Mouse (Mus musculus) neural tube, embryonic 12.5 days (tissue): Measurements from ENCODE around the gene Kcnh7. TPM values are rescaled to one million over a fixed set of nuclear protein-coding genes. Genes with fewer than 3 reads are reported as not detected.

Experiments
- ATAC-seq: fragments of 200-750 bp; cut with Nextera tagmentation; 2 replicates; pipeline ENCODE4 v1.8.0; 2017; ENCODE audit warnings: low read depth, mild to moderate bottlenecking, moderate TSS enrichment, moderate library complexity; ENCODE audit not compliant: low FRiP score
- H3K27ac ChIP-seq: fragments of 300-500 bp; sonication (generic); 2 replicates; pipeline ENCODE4 v1.5.1; 2016
- H3K27me3 ChIP-seq: fragments of 300-500 bp; sonication (generic); replicated peaks from 2 replicates; pipeline ENCODE4 v1.6.1; 2016; ENCODE audit warnings: mild to moderate bottlenecking
- H3K36me3 ChIP-seq: fragments of 300-500 bp; sonication (generic); 2 replicates; pipeline ENCODE4 v1.6.1; 2016; ENCODE audit warnings: mild to moderate bottlenecking
- H3K4me1 ChIP-seq: fragments of 300-500 bp; sonication (generic); 2 replicates; pipeline ENCODE4 v1.6.1; 2016
- H3K4me2 ChIP-seq: fragments of 300-500 bp; sonication (generic); replicated peaks from 2 replicates; pipeline ENCODE4 v1.6.1; 2016; ENCODE audit warnings: mild to moderate bottlenecking
- H3K4me3 ChIP-seq: fragments of 300-500 bp; sonication (generic); 2 replicates; pipeline ENCODE4 v1.5.1; 2016
- H3K9ac ChIP-seq: fragments of 300-500 bp; sonication (generic); 2 replicates; pipeline ENCODE4 v1.6.1; 2016; ENCODE audit warnings: mild to moderate bottlenecking
- H3K9me3 ChIP-seq: fragments of 300-500 bp; sonication (generic); 2 replicates; pipeline ENCODE4 v1.6.1; 2016; ENCODE audit warnings: mild to moderate bottlenecking
- WGBS: fragments of 180-500 bp; shearing (Covaris S2); methylation state at CpG from one replicate; pipeline ENCODE4 v1.1.7; 2016; 5-methylcytosine and 5-hydroxymethylcytosine counted together
- polyA plus RNA-seq: library from polyadenylated mRNA; unstranded; fragments of >200 nt; fragmentation: Nextera tagmentation; extraction: Ambion mirVana; gene quantifications from 2 replicates; pipeline ENCODE4 v1.2.1, GENCODE M21; 2016

Gene Kcnh7
- polyA plus RNA-seq, 1 experiment from 2014 or later, result 3.9 TPM

DNA sequence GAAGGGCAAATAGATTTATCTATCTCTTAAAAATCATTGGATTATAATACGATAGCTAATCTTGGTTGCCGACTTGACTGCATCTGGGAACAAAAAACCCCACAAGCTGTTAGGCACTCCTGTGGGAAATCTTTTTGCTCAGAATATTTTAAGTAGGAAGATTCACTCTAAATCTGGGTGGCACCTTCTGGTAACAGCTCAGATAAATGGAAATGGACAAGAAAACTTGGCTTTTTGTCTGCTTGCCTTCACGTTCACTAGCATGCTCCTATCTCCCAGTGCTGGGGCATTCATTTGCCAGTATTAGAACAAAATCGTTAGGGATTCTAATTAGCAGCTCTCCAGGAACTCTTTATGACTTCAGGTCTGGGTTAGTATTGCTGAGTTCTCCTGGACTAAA is 260.3 kb downstream of the Kcnh7 start:
- Histone ChIP-seq H3K27ac (no peak overlapping the region), H3K4me1 (no peaks in the 10 kb centered on the region), H3K4me2 (no peak overlapping the region), H3K9ac (no peak overlapping the region), H3K9me3 (no peaks in the 10 kb centered on the region), H3K27me3 (no peaks in the 10 kb centered on the region), H3K36me3 (no peaks in the 10 kb centered on the region), H3K4me3 (no peak overlapping the region)
- WGBS, result 72% methylated on average over 4 of the region's 4 CpGs
- ATAC-seq, result no peak

DNA sequence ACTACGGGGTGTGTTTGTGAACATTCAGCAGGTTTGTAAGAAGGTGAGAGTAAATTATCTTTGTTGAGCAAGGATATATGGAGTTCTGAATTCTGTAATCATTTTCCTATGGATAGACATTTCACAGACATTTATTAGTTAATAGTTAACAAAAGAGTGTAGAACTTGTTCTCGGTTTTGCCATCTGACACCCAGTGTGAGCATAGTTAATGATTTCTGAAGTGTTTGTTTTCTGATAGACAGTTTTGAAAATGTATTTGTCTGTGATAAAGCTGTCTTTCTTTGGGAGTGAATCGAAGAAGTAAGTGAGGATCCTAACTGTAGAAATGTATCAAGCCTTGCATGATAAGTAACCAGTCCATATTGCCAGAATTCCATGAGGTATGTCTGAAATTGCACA is 276.4 kb downstream of the Kcnh7 start:
- H3K27me3 ChIP-seq, result no peaks in the 10 kb centered on the region
- H3K4me3 ChIP-seq, result no peak overlapping the region
- 90% methylated on average over 3 of the region's 3 CpGs for WGBS
- H3K4me1 ChIP-seq, result no peaks in the 10 kb centered on the region
- H3K4me2 ChIP-seq, result no peak overlapping the region
- no peaks in the 10 kb centered on the region for H3K9me3 ChIP-seq
- no peak for ATAC-seq
- no peaks in the 10 kb centered on the region for H3K36me3 ChIP-seq
- H3K27ac ChIP-seq, result no peak overlapping the region
- H3K9ac ChIP-seq, result no peak overlapping the region

DNA sequence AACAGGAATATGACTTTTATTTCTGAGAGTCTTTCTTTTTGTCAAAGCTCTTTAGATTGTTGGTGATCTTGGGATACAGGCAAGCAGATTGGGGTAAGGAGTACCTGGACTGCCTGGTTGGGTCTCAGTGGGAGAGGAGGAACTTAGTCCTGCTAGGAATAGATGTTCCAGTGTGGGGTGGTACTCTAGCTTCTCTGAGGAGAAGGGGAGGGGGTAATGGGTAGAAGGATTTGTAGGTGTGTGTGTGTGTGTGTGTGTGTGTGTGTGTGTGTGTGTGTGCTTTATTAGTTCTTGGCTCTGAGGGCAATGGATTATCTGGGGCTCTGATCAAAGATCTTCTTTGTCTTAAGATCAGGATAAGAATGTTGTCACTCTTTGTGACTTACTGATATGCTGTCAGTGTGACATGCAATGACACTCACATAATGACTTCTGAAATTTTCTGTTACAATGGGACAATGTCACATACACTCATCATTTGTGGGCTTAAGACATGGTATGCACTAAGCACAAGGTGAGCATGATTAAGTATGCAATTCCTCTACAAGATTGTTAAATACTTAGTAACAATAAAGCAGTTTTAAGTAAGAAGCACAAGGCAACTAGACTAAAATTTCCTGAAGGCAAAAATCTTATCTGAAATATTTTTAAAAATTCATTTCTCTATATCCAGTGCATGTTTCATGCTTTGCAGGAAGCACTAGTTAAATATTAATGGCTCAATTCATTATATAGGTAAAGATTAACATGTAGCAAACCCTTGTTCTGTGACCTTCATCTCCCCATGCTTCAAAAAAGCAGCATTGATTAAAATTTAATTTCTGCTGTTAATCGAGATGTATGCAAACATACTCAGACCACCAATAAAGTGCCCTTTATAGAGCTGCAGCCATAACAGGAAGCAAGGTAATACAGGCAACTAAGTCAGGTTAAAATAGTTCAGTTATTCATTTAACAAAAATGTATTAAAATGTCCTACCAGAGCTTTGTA is 281.4 kb downstream of the Kcnh7 start:
- ATAC-seq, result no peak
- no peaks in the 10 kb centered on the region for H3K9me3 ChIP-seq
- WGBS, result 80% methylated on average over 1 of the region's 1 CpGs
- H3K36me3 ChIP-seq, result no peaks in the 10 kb centered on the region
- H3K4me2 ChIP-seq, result no peak overlapping the region
- no peak overlapping the region for H3K9ac ChIP-seq
- no peaks in the 10 kb centered on the region for H3K27me3 ChIP-seq
- H3K27ac ChIP-seq, result no peak overlapping the region
- no peaks in the 10 kb centered on the region for H3K4me1 ChIP-seq
- H3K4me3 ChIP-seq, result no peak overlapping the region

DNA sequence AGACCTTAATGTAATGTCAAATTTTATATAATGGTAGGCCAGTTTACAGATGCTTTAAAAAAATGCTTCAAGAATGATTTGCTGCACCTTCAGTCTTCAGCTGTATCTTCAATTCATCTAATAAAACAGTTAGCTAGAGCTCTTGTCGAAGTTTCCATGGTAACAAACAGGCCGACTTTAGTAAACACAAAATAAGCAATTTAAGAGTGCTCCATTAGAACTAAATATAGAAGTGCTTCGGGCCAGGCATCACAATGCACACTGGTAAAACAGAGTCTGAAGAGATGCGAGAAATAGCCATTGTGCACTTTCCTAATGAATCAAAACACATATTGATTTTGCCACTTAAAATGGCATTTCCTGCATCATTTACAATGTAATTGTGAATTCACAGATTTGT is 305.3 kb downstream of the Kcnh7 start:
- Histone ChIP-seq H3K4me1 (no peaks in the 10 kb centered on the region), H3K27ac (no peak overlapping the region), H3K4me2 (no peak overlapping the region), H3K9me3 (no peaks in the 10 kb centered on the region), H3K9ac (no peak overlapping the region), H3K4me3 (no peak overlapping the region), H3K27me3 (no peaks in the 10 kb centered on the region), H3K36me3 (no peaks in the 10 kb centered on the region)
- 64% methylated on average over 4 of the region's 4 CpGs for WGBS
- no peak for ATAC-seq

DNA sequence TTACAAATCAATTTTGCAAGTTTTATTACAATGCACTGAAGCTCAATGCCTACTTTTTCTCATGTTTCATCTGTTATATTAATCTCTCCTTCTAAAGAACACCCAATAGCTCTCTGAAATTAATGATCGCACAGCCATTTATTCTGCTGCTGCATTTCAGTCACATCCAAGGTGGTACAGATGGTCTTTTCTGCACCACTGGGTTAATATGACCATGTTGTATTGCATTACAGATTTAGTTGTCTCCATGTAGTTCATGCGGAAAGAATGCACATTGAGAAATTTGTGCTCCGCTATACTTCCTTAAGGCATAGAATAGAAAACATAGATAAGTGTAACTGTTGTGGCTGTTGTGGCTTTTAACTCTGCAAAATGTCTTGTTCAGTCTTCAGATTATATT is 328.7 kb downstream of the Kcnh7 start:
- no peak for ATAC-seq
- H3K4me1 ChIP-seq, result no peaks in the 10 kb centered on the region
- 90% methylated on average over 3 of the region's 3 CpGs for WGBS
- H3K4me3 ChIP-seq, result no peak overlapping the region
- no peaks in the 10 kb centered on the region for H3K9me3 ChIP-seq
- no peak overlapping the region for H3K4me2 ChIP-seq
- no peaks in the 10 kb centered on the region for H3K27me3 ChIP-seq
- no peak overlapping the region for H3K9ac ChIP-seq
- H3K36me3 ChIP-seq, result no peaks in the 10 kb centered on the region
- H3K27ac ChIP-seq, result no peak overlapping the region

DNA sequence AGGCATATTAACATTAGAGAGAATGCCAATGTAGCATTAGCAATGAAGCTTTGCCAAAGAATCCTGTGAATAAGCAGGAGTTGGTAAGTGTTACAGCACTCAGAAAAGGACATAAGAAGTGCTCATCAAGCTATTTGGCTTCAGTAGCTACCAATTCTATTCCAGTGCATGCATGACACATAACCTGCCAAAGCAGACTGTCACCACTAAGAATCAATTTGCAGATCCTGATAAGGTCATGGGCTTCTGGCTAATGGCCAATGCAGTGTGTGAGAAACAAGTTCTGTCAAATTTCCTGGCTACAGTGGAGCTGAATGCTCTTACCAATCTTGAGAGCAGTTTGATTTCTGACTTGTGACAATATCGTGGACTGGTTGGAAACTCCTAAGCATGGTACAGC is 341.5 kb downstream of the Kcnh7 start:
- 94% methylated on average over 1 of the region's 1 CpGs for WGBS
- Histone ChIP-seq H3K9me3 (no peaks in the 10 kb centered on the region), H3K27ac (no peak overlapping the region), H3K36me3 (no peaks in the 10 kb centered on the region), H3K4me1 (no peaks in the 10 kb centered on the region), H3K4me3 (no peak overlapping the region), H3K9ac (no peak overlapping the region), H3K27me3 (no peaks in the 10 kb centered on the region), H3K4me2 (no peak overlapping the region)
- no peak for ATAC-seq

DNA sequence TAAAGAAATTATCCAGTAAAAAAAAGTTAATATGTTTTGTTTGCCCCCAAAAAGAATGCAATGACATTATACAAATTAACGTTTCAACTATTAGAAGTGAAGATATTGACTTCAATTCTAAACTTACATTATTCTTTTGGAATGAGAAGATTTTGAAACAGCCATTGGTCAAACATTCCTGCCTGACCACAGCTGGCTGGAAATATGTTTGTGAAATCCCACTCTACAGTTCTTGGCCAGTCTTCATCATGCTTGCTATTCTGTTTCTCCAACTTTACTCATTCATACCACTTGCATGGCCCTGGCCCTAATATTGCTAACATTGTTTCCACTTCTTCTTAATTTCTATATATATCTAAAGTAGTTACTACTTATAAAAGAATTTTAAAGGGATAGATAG is 349.8 kb downstream of the Kcnh7 start:
- H3K4me2 ChIP-seq, result no peak overlapping the region
- 70% methylated on average over 1 of the region's 1 CpGs for WGBS
- no peaks in the 10 kb centered on the region for H3K4me1 ChIP-seq
- H3K36me3 ChIP-seq, result no peaks in the 10 kb centered on the region
- no peaks in the 10 kb centered on the region for H3K27me3 ChIP-seq
- ATAC-seq, result no peak
- H3K9me3 ChIP-seq, result no peaks in the 10 kb centered on the region
- no peak overlapping the region for H3K9ac ChIP-seq
- no peak overlapping the region for H3K27ac ChIP-seq
- H3K4me3 ChIP-seq, result no peak overlapping the region

DNA sequence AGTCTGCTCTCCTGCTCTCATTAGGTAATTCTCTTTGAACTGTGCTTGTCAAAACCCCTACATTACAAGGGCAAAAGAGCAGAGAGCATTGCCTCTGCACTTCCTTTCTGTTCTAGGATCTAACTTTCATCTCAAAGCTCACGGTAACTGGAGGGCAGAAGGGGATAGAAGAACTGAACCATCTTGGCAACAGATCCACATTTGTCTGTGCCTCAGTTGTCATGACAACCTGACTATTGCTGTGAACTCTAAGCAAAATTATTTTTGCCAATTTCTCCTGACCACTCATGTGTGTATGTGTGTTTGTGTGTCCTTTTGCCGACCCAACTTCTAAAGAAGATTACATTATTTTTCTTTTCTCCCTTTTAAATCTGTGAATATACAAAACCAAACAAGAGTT is 364.9 kb downstream of the Kcnh7 start:
- Histone ChIP-seq H3K9me3 (no peaks in the 10 kb centered on the region), H3K9ac (no peak overlapping the region), H3K36me3 (no peaks in the 10 kb centered on the region), H3K4me2 (no peak overlapping the region), H3K4me1 (no peaks in the 10 kb centered on the region), H3K4me3 (no peak overlapping the region), H3K27me3 (no peaks in the 10 kb centered on the region), H3K27ac (no peak overlapping the region)
- ATAC-seq, result no peak
- 69% methylated on average over 2 of the region's 2 CpGs for WGBS

DNA sequence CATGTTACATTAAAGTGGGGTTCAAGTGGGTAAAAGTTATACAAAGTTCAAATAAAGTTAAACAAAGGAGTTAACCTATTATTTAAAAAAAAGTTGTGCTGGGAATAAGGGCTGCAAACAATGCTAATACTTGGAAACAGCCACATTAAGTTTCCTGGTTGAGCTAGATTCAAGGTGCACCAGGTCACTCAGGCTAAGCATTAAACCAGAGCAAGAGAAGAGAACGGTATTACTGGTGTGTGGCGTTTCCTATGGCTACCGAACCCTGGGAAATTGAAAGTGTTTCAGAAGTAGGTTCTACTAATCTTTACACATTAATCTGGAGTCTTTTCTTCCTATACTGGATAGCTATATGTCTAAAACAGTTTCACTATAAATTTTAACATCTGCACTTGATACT is 368.1 kb downstream of the Kcnh7 start:
- Histone ChIP-seq H3K36me3 (no peaks in the 10 kb centered on the region), H3K4me3 (no peak overlapping the region), H3K9me3 (no peaks in the 10 kb centered on the region), H3K4me1 (no peaks in the 10 kb centered on the region), H3K4me2 (no peak overlapping the region), H3K9ac (no peak overlapping the region), H3K27me3 (no peaks in the 10 kb centered on the region), H3K27ac (no peak overlapping the region)
- 90% methylated on average over 3 of the region's 3 CpGs for WGBS
- ATAC-seq, result no peak

DNA sequence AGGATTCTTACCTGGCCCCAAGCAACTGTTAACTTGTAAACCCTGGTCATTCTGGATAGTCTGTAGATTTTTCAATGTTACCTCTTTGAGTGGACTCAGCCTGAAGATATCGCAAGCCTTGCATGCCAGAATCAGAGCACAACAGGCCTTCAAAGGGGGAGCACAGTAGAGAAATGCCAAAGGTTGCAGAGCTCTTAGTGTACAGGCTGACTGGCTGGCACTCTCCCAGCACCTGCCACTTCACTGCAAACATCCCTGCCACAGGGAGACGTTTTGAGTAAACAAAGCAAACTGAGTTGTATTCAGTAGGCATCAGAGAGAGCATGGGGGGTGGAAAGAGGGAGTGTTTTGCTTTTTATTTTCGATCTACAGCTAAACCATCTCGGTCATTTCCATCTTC is 375.3 kb downstream of the Kcnh7 start:
- ATAC-seq, result 0 out of 2 replicates have a peak, but pooled peaks have one; percentile 30
- H3K4me1 ChIP-seq, result no peaks in the 10 kb centered on the region; the same call in 1 of the 2 replicates
- no peak overlapping the region for H3K27ac ChIP-seq
- no peak overlapping the region for H3K4me2 ChIP-seq
- H3K36me3 ChIP-seq, result no peaks in the 10 kb centered on the region
- no peaks in the 10 kb centered on the region for H3K9me3 ChIP-seq
- 56% methylated on average over 4 of the region's 4 CpGs for WGBS
- H3K9ac ChIP-seq, result no peak overlapping the region
- H3K4me3 ChIP-seq, result no peak overlapping the region
- no peaks in the 10 kb centered on the region for H3K27me3 ChIP-seq

DNA sequence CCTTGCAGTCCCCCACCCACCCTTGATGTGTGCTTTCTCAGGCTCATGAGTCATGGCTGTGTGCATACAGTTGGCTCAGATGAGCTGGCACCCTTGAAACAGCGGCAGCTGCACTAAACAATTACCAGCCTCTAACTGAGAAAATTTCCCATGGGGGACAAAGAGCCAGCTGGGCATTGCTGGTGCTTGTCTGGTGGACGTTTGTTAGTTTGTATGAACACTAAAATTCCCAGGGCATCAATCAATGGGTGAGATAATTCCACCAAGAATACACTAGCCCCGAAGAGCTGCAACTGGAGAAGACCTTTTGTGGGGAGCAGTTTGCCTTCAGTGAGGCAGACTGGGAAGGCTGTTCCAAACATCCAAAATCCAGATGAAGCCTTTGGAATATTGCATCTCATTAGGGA is 376.6 kb downstream of the Kcnh7 start:
- Histone ChIP-seq H3K9me3 (no peaks in the 10 kb centered on the region), H3K4me3 (no peak overlapping the region), H3K36me3 (no peaks in the 10 kb centered on the region), H3K4me1 (no peaks in the 10 kb centered on the region; the same call in 1 of the 2 replicates), H3K27me3 (no peaks in the 10 kb centered on the region), H3K27ac (no peak overlapping the region), H3K4me2 (no peak overlapping the region), H3K9ac (no peak overlapping the region)
- 22% methylated on average over 3 of the region's 3 CpGs for WGBS
- ATAC-seq, result peak; percentile 96

DNA sequence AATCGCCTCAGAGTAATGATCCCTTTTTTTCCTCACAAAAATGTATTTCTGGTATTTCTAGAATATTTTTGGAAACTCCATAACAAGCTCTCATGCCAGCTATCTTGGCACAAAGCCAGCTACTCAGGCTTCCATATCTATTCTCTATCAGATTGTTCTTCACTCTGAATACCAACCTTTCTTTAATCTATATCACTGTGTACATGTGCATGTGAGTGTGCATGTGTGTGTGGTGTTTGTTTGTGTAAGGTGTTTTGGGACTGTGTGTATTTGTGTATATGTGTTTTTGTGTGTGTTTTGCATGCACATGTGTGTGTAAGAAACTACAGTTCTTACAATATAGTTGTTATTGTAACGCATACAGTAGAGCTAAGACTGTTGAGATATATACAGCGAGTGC is 377.2 kb downstream of the Kcnh7 start:
- Histone ChIP-seq H3K4me1 (no peaks in the 10 kb centered on the region; the same call in 1 of the 2 replicates), H3K27me3 (no peaks in the 10 kb centered on the region), H3K4me3 (no peak overlapping the region), H3K27ac (no peak overlapping the region), H3K36me3 (no peaks in the 10 kb centered on the region), H3K4me2 (no peak overlapping the region), H3K9me3 (no peaks in the 10 kb centered on the region), H3K9ac (no peak overlapping the region)
- peak; percentile 31 for ATAC-seq
- WGBS, result 89% methylated on average over 3 of the region's 3 CpGs

DNA sequence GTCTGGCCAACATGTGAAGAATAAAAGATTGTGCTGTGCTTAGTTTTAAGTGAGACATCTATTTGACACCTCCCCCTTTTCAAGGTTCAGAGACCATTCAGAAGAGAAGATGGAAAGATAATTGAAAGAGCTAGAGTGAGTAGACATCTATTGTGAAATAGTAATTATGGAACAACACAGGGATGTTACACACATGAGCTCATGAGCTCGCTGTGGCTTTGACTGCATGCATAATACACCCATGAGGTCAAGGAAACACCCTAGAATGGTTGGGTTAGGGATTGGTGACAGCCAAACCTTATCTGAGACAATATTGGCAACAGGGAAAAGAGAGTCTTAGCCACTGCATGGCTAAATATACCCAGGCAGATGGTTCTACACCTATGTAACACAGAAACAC is 380.1 kb downstream of the Kcnh7 start:
- Histone ChIP-seq H3K9me3 (no peaks in the 10 kb centered on the region), H3K27ac (no peak overlapping the region), H3K27me3 (no peaks in the 10 kb centered on the region), H3K4me1 (no peaks in the 10 kb centered on the region; the same call in 1 of the 2 replicates), H3K4me3 (no peak overlapping the region), H3K4me2 (no peak overlapping the region), H3K9ac (no peak overlapping the region), H3K36me3 (no peaks in the 10 kb centered on the region)
- ATAC-seq, result no peak
- 81% methylated on average over 1 of the region's 1 CpGs for WGBS
